Mouse (Mus musculus) heart, embryonic 13.5 days (tissue): Measurements from ENCODE around the gene Nubpl. TPM values are rescaled to one million over a fixed set of nuclear protein-coding genes. Genes with fewer than 3 reads are reported as not detected.
A peak's percentile ranks its signal among the peaks of the same experiment; 100 is the strongest.
"Not testable (repeated sequence)": the region's sequence is repeated elsewhere in the genome, so short reads cannot be mapped to it uniquely, and the experiment has no call there.

Experiments
- ATAC-seq: fragments of 200-750 bp; cut with Nextera tagmentation; 2 replicates; pipeline ENCODE4 v1.8.0; 2017; ENCODE audit warnings: moderate TSS enrichment; ENCODE audit not compliant: insufficient number of reproducible peaks, low FRiP score, low TSS enrichment; ENCODE audit errors: extremely low read depth
- H3K27ac ChIP-seq: fragments of 300-500 bp; sonication (generic); replicated peaks from 2 replicates; pipeline ENCODE4 v1.5.1; 2015; ENCODE audit warnings: moderate library complexity, mild to moderate bottlenecking, inconsistent platforms
- H3K27me3 ChIP-seq: fragments of 300-500 bp; sonication (generic); replicated peaks from 2 replicates; pipeline ENCODE4 v1.6.1; 2015; ENCODE audit warnings: mild to moderate bottlenecking, inconsistent platforms
- H3K36me3 ChIP-seq: fragments of 300-500 bp; sonication (generic); 2 replicates; pipeline ENCODE4 v1.6.1; 2015; ENCODE audit warnings: mild to moderate bottlenecking, inconsistent platforms
- H3K4me1 ChIP-seq: fragments of 300-500 bp; sonication (generic); 2 replicates; pipeline ENCODE4 v1.6.1; 2015; ENCODE audit warnings: inconsistent platforms
- H3K4me2 ChIP-seq: fragments of 300-500 bp; sonication (generic); 2 replicates; pipeline ENCODE4 v1.6.1; 2015; ENCODE audit warnings: inconsistent platforms, mild to moderate bottlenecking, moderate library complexity
- H3K4me3 ChIP-seq: fragments of 300-500 bp; sonication (generic); 2 replicates; pipeline ENCODE4 v1.5.1; 2015; ENCODE audit warnings: moderate library complexity, mild to moderate bottlenecking, inconsistent platforms
- H3K9ac ChIP-seq: fragments of 300-500 bp; sonication (generic); 2 replicates; pipeline ENCODE4 v1.6.1; 2015; ENCODE audit warnings: inconsistent platforms, mild to moderate bottlenecking, moderate library complexity
- H3K9me3 ChIP-seq: fragments of 300-500 bp; sonication (generic); 2 replicates; pipeline ENCODE4 v1.6.1; 2016; ENCODE audit warnings: inconsistent platforms
- WGBS: fragments of 180-500 bp; shearing (Covaris S2); methylation state at CpG from one replicate; pipeline ENCODE4 v1.1.7; 2015; ENCODE audit warnings: mixed read lengths; 5-methylcytosine and 5-hydroxymethylcytosine counted together
- polyA plus RNA-seq: library from polyadenylated mRNA; unstranded; fragments of >200 nt; fragmentation: Nextera tagmentation; extraction: Ambion mirVana; gene quantifications from 2 replicates; pipeline ENCODE4 v1.2.1, GENCODE M21; 2015

Gene Nubpl
- 9.4 and 10.0 TPM in 2 replicates for polyA plus RNA-seq

DNA sequence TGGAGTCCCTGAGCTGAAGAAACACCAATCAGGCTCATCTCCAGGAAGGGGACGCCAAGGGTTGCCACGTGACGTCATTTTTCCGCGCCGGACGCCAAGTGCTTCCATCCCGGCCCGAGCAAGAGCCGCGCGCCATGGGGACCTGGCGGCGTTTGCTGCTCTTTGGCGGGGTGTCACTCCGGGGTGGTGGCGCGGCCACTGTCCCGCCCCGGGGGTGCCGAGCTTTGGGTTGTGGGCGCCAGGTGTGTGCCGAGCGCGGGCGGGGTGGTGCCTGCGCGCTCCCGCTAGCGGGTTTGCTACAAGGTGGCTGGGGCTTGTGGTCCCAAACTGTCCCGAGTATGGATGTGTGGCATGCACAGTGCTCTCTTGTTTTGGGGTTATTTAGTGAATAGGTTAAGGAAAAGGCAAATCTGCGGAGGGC, at the start of gene Nubpl:
TSS of gene Nubpl (plus strand) at position 88 of the 421 bp plus-strand sequence.
- H3K9me3 ChIP-seq: no peaks in the 10 kb centered on the region
- H3K27me3 ChIP-seq: no peaks in the 10 kb centered on the region
- H3K4me3 ChIP-seq: peak within 1 kb of the TSS; percentile 93
- H3K4me2 ChIP-seq: peak within 1 kb of the TSS; percentile 73
- H3K27ac ChIP-seq: peak within 1 kb of the TSS; percentile 50; the same call in 1 of the 2 replicates
- under 1% methylated on average over 32 of the region's 32 CpGs for WGBS
- no peak for ATAC-seq
- H3K36me3 ChIP-seq: no peaks in the 10 kb centered on the region
- peak within 1 kb of the TSS; percentile 93 for H3K9ac ChIP-seq
- peaks cover 11% of the 10 kb centered on the region for H3K4me1 ChIP-seq

DNA sequence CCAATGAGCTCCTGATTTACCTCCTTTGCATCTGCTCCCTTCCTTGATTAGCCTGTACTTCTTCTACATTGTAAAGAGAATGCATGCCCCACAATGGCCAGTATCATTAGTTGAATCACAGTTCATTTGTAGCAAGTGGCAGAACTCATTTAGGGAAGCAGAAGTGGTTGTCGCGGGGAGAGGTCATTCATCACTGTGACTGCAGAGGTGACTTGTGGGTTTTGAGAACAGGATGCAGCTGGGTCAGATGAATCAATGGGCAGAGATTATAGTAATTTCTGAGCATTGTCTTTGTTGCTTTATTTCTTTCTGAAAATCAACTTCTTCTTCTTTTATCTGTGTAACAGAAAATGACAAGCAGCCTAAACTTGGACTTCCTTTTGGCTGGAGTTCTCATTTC, 48.2 kb upstream of the Nubpl start:
- WGBS: 62% methylated on average over 2 of the region's 2 CpGs
- Histone ChIP-seq H3K9ac (no peak overlapping the region), H3K9me3 (no peaks in the 10 kb centered on the region), H3K36me3 (no peaks in the 10 kb centered on the region), H3K27me3 (no peaks in the 10 kb centered on the region), H3K4me1 (no peaks in the 10 kb centered on the region), H3K4me2 (no peak overlapping the region), H3K27ac (no peak overlapping the region), H3K4me3 (no peak overlapping the region)
- no peak for ATAC-seq

DNA sequence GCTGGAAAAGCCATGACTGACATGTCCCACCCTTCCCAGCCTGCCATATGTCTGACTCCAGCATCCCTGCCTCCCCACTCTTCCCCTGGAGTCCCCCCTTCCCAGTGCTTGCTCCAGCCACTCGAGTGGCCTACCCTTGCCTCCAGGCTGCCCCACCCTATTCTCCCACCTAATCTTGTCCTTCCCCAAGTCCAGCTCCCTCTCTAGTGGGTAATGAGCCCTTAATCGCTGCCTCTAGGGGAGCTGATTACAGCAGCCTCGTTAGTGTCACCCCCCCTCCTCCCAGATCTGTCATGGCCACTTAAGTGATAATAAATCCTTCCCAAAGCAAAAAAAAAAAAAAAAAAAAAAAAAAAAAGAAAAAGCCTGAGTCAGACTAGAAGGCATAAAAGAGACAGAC, 18.2 kb upstream of the Nubpl start:
- H3K4me3 ChIP-seq, H3K27me3 ChIP-seq, H3K4me2 ChIP-seq, H3K27ac ChIP-seq, H3K9me3 ChIP-seq, H3K36me3 ChIP-seq, H3K9ac ChIP-seq, H3K4me1 ChIP-seq, ATAC-seq: not testable (repeated sequence)
- 0% methylated on average over 1 of the region's 3 CpGs for WGBS

DNA sequence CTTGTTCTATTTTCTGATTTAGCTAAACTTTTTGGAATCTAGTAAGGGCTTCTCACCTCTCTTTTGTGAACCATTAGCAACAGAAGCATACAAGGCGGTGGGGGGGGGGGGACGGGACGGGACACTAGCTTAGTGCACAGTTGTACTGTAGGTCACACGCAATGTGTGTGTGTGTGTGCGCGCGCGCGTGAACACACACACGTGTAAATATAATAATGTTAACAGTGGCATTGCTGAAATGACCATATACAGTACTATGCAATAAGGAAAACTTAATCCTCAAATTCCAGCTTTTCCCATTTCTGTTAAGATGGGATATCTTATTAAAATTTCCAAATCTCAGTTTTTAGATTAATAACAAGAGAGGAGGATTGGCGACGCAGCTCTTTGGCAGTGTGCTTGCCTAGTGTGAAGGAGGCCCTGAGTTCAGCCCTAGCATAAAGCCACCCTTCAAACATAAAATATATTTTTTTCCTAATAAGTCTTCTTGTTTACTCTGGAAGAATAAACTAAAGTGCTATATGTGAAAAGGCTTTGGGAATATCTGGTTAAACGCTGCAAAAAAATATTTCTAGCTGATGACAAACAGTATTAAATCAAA, 388 bp upstream of the Nubpl start:
- H3K9me3 ChIP-seq: no peaks in the 10 kb centered on the region
- no peak overlapping the region; the same call in 1 of the 2 replicates for H3K9ac ChIP-seq
- no peaks in the 10 kb centered on the region for H3K36me3 ChIP-seq
- H3K4me3 ChIP-seq: peak overlapping the region; percentile 93
- no peak for ATAC-seq
- no peaks in the 10 kb centered on the region for H3K27me3 ChIP-seq
- peaks cover 11% of the 10 kb centered on the region for H3K4me1 ChIP-seq
- WGBS: 68% methylated on average over 13 of the region's 13 CpGs
- no peak overlapping the region for H3K27ac ChIP-seq
- H3K4me2 ChIP-seq: peak overlapping the region; percentile 73

DNA sequence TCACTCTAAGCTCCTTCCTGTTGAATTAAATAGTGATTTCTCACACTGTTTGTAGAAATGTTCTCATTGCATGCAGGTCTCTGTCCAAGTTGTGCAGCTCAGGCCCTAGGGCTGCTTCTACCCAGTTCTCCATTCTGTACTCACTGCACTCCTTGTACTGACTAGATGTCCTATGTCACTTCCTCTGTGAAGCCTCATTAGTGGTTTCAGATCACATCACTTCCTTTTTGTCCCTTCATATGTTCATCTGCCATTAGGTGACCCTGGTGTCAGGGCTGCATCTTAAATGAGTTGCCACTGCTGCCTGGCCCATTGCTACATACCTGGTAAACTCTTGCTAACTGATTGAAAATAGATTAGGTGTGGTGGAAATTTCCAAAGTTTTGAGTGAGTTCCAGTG, 22.7 kb downstream of the Nubpl start:
- Histone ChIP-seq H3K4me3 (no peak overlapping the region), H3K4me1 (peaks cover 10% of the 10 kb centered on the region), H3K4me2 (no peak overlapping the region), H3K27me3 (no peaks in the 10 kb centered on the region), H3K9me3 (no peaks in the 10 kb centered on the region), H3K27ac (no peak overlapping the region), H3K9ac (no peak overlapping the region), H3K36me3 (no peaks in the 10 kb centered on the region)
- ATAC-seq: no peak

DNA sequence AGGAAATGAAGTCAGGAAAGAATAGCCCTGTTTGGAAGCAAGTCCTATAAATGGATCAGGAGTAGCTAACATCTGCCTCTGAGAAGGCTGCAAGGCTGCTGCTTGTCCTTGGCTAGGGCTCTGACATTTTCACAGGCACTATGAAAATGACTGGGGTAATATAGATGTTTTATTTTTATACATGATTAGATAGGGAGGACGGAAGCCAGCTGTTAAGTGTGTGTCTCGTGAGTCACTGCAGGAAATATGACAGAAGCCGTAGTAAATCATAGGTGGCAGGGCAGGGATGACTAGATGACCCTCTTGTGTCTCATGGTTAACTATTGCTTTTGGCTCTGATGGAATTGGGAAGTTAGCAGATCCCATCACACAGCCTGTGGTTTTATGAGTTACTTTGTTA, 28.9 kb downstream of the Nubpl start:
- H3K27ac ChIP-seq: peak overlapping the region; percentile 30
- no peak overlapping the region for H3K4me3 ChIP-seq
- 21% methylated on average over 3 of the region's 3 CpGs for WGBS
- H3K36me3 ChIP-seq: no peaks in the 10 kb centered on the region
- H3K4me2 ChIP-seq: no peak overlapping the region
- H3K27me3 ChIP-seq: no peaks in the 10 kb centered on the region
- no peak for ATAC-seq
- no peak overlapping the region for H3K9ac ChIP-seq
- peaks cover 17% of the 10 kb centered on the region for H3K4me1 ChIP-seq
- no peaks in the 10 kb centered on the region for H3K9me3 ChIP-seq

DNA sequence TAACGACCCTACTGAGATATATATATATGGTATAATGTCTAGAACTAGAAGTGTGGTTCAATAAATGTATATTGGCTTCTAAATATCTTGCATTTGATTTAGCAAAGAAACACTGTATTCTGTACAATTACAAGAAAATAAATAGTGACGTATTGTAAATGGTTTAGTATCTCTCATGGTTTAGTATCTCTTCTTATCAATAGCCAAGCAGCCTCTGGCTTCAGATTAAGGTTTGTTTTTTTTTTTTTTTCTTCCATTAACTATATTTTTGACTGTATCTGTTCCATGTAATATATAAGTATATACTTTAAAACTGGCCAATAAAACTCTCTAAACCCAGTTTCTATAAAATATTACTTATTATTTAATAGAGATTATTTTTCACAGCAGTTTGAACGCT, 31.5 kb downstream of the Nubpl start:
- Histone ChIP-seq H3K36me3 (no peaks in the 10 kb centered on the region), H3K27me3 (no peaks in the 10 kb centered on the region), H3K27ac (no peak overlapping the region), H3K4me2 (no peak overlapping the region), H3K4me1 (peaks cover 23% of the 10 kb centered on the region), H3K9me3 (no peaks in the 10 kb centered on the region), H3K9ac (no peak overlapping the region), H3K4me3 (no peak overlapping the region)
- no peak for ATAC-seq
- WGBS: 76% methylated on average over 3 of the region's 3 CpGs

DNA sequence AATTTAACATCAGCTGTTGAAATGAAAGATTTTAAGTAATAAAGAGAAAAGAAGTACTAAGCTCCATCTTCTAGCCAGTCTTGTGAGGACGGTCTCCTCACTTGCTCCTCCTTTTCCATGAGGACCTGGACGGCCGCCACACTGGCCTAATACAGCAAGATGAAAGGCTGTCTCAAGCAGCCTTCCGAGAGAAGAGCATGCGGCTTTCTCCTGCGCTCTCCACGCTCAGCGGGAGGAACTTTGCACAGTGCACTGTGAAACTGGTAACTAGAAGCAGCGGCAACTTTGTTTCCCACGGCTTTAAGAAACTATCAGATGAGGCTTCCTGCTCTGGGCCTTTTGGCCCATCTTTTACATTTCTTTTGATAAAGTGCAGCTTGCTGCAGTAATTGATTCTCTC, 34.7 kb downstream of the Nubpl start:
- 12% methylated on average over 10 of the region's 10 CpGs for WGBS
- Histone ChIP-seq H3K27ac (peak overlapping the region; percentile 54), H3K9me3 (no peaks in the 10 kb centered on the region), H3K4me1 (peaks cover 8% of the 10 kb centered on the region), H3K4me2 (peak overlapping the region; percentile 60), H3K9ac (peak overlapping the region; percentile 33), H3K36me3 (no peaks in the 10 kb centered on the region), H3K27me3 (no peaks in the 10 kb centered on the region), H3K4me3 (peak overlapping the region; percentile 26)
- no peak for ATAC-seq

DNA sequence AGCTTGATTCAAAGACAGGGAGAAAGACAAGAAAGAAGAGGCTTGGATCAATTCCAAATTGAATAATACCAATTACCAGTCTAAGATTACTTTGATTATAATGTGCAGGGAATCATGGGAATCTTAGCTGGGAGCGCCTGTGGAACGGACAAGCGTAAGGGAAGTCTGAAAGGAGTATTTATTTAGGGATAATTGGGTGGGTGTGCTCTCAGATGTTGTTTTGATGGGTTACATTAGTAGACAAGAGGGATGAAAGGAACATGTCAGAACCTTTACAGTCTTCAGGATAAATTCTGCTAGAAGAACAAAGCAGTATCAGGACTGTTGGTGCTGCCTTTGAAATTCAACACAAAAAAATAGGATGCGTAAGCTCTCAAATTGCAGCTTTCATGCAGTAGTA, 40.8 kb downstream of the Nubpl start:
- no peaks in the 10 kb centered on the region for H3K36me3 ChIP-seq
- H3K27me3 ChIP-seq: no peaks in the 10 kb centered on the region
- no peak overlapping the region for H3K4me2 ChIP-seq
- WGBS: 82% methylated on average over 4 of the region's 4 CpGs
- H3K4me3 ChIP-seq: no peak overlapping the region
- ATAC-seq: no peak
- H3K27ac ChIP-seq: no peak overlapping the region
- H3K4me1 ChIP-seq: no peaks in the 10 kb centered on the region
- no peak overlapping the region for H3K9ac ChIP-seq
- no peaks in the 10 kb centered on the region for H3K9me3 ChIP-seq

DNA sequence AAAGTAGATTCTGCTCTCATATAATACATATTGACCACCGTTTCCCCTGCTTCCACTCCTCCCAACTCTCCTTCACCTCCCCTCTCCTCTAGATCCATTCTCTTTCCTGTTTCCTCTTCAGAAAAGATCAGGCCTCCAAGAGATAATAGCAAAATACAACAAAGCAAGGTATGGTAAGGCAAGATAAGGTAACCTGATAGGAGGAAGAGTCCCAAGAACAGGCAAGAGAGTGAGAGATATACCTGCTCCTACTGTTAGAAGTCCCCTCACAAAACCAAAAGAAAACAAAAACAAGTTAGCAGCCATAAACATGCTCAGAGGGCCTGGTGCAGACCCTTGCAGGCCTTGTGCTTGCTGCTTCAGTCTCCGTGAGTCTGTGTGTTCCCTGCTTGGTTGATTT, 49.1 kb downstream of the Nubpl start:
- Histone ChIP-seq H3K27ac (no peak overlapping the region), H3K36me3 (peaks cover 9% of the 10 kb centered on the region)

DNA sequence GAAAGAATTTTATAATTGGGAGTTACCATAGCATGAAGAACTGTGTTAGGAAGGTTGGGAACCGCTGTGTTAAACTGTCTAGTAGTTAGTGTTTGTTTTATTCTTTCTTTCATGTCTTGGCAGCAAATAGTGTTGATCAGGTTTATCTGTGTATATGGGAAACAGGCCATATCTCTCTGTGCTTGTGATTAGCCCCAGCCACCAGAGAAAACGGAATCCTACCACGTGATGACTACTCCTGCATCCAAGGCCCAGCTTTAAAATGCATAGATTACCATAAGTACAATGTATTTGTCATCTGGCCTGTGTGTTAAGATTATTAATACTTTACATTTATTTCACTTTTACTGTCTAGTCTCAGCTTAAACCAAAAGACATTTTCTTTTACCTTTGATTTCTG, 51.9 kb downstream of the Nubpl start:
- Histone ChIP-seq H3K9me3 (no peaks in the 10 kb centered on the region), H3K4me3 (no peak overlapping the region), H3K4me1 (0 out of 2 replicates have a peak, but pooled peaks cover 3% of the 10 kb centered on the region), H3K27ac (no peak overlapping the region), H3K4me2 (no peak overlapping the region), H3K9ac (no peak overlapping the region), H3K27me3 (no peaks in the 10 kb centered on the region), H3K36me3 (0 out of 2 replicates have a peak, but pooled peaks cover 3% of the 10 kb centered on the region)
- ATAC-seq: no peak
- 45% methylated on average over 3 of the region's 3 CpGs for WGBS

More for the DNA sequence above, 49.1 kb downstream of the Nubpl start:
- Histone ChIP-seq H3K4me3 (no peak overlapping the region), H3K9ac (no peak overlapping the region), H3K4me2 (no peak overlapping the region), H3K9me3 (0 out of 2 replicates have a peak, but pooled peaks cover 3% of the 10 kb centered on the region), H3K27me3 (no peaks in the 10 kb centered on the region), H3K4me1 (0 out of 2 replicates have a peak, but pooled peaks cover 3% of the 10 kb centered on the region)
- WGBS: 64% methylated on average over 2 of the region's 2 CpGs
- no peak for ATAC-seq

DNA sequence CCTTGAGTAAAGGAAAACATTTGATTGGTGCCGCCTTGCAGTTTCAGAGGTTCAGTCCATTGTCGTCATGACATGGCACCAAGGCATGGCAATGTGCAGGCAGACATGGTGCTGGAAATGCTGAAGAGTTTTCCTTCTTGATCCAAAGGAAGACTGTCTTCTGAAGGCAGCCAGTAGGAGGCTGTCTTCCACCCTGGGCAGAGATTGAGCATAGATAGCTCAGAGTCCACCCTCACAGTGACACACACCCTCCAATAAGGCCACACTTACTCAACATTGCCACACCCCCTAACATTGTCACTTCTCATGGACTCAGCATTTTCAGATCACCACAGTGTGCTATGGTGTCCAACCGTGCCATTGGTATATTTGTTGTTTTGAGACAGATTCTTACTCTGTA, 54.5 kb downstream of the Nubpl start:
- ATAC-seq: no peak

More for the DNA sequence above, 54.5 kb downstream of the Nubpl start:
- no peak overlapping the region for H3K27ac ChIP-seq
- no peak overlapping the region for H3K4me3 ChIP-seq
- H3K36me3 ChIP-seq: no peaks in the 10 kb centered on the region
- no peak overlapping the region for H3K4me2 ChIP-seq
- 0 out of 2 replicates have a peak, but pooled peaks cover 3% of the 10 kb centered on the region for H3K4me1 ChIP-seq
- 95% methylated on average over 3 of the region's 3 CpGs for WGBS
- no peaks in the 10 kb centered on the region for H3K9me3 ChIP-seq
- H3K27me3 ChIP-seq: no peaks in the 10 kb centered on the region
- no peak overlapping the region for H3K9ac ChIP-seq
